Mouse (Mus musculus): ENCODE results near the gene Med25.

The Med25 gene

GRCm38 (mm10) chr7:44847772-44848171, 44.7 kb downstream of the Med25 start:
- no peak for DNase-seq (ENCODE audit: low read depth)

DNA sequence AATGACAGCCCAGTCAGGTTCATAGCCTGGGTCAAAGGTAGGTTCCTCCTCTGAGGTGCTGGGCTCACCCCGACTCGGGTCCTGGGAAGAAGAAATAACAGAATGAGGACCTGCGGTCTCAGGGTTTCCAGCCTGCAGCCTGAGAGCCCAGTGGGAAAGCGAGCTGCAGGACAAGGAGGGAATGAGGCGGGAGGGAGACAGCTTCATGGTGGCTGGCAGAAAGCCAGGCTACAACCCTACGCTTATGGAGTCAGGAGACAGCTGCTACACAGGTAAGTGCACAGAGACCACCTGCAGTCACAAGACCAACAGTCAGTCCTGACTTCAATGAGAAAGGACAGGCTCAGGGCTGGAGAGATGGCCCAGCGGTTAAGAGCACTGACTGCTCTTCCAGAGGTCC, 45.7 kb downstream of the Med25 start:
- DNase-seq (ENCODE audit: low read depth), result no peak

DNA sequence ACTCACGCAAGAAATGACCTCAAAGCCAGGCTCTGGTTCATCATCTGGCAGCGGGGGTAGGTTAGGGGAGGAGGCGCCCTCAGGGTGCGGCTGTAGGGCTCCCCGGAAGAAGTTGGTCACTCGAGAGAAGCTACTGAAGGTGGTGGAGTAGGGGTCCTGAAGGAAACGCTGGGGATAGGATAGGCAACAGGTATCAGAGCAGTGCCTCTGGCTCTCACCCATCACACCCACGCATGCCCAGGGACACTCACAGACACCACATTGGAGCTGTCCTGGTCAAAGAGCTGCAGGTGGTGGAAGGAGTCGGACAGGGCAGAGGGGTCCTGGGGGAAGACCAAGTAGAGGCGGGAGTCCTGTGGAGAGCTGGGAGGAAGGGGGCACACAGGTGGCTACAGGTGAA, 47.5 kb downstream of the Med25 start:
- no peak for DNase-seq (ENCODE audit: low read depth)

DNA sequence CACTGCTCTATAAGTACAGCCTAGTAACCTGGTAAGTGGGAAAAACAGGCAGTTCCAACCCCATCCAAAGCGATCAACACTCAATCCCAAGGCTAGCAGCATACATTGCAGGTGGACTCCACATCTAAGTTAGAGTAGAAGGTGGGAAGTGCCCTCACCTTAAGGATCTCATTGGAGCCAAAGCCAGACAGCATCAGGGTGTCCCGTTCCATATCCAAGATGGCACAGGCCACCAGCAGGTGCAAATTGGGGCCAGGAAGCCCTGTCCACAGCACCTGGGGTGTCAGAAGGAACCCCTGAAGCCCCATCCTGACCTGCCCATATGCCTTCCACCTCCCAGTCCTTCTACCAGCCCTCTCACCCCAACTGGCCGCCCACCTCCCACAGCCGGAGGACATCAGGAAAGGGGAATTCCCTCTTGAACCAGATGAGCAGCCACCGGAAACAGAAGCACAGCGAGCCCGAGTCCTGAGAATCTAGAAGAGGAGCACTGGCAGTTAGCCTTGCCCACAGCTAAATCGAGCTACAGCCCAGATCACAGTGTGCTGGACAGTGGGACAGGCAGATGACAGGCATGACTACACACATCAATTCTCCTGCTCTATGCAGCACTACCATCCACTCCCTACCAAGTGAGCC, 50.6 kb downstream of the Med25 start:
- DNase-seq (ENCODE audit: low read depth), result no peak

DNA sequence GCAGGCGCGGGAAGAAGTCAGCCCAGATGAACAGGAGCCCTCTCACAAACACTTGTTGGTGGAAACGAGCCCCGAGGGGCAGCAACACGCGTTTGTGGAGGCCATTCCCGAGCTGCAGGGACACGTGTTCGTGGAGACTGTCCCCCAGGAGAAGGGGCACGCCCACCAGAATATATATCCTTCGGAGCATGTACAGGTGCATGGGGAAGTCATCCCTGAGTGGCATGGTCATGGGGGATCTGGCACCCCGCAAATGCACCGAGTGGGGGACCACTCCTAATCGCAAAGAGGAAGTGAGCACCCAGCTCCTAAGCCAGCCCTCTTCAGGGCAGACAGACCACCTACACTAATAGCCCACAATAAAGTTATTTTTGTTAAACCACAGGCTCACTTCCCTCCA, 52.1 kb downstream of the Med25 start:
- DNase-seq (ENCODE audit: low read depth), result no peak

- DNase-seq (ENCODE audit: low read depth), result peak; percentile 65
Observed at GRCm38 (mm10) chr7:44839491-44840191, 52.9 kb downstream of the Med25 start.

GRCm38 (mm10) chr7:44839171-44839490, 53.4 kb downstream of the Med25 start:
- no peak for DNase-seq (ENCODE audit: low read depth)

GRCm38 (mm10) chr7:44838073-44838472, 54.4 kb downstream of the Med25 start:
- DNase-seq (ENCODE audit: low read depth), result no peak

- no peak for DNase-seq (ENCODE audit: low read depth)
Observed at GRCm38 (mm10) chr7:44836423-44837053, 56.0 kb downstream of the Med25 start.

DNA sequence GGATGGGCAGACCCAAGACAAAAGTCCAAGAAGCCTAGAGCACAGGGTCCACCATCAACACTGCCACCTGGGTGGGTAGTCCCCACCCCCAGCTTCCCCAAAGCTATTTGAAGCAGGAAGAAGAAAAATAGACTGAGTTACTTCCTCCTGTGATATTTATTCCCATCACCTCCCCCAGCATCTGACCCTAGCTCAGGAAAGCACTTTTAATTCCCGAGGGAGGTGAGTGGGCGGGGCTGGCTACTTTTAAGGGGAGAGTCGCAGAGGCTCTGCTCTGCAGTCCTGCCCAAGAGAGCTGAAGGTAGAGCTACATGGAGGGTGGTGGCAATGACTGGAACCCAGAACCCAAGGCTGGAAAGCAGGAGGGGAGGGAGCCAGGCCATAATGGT, 56.5 kb downstream of the Med25 start:
- no peak for DNase-seq (ENCODE audit: low read depth)

- DNase-seq (ENCODE audit: low read depth), result no peak
Observed at GRCm38 (mm10) chr7:44835373-44836015, 57.0 kb downstream of the Med25 start.

- DNase-seq (ENCODE audit: low read depth), result no peak
Observed at GRCm38 (mm10) chr7:44832763-44833162, 59.7 kb downstream of the Med25 start.

DNA sequence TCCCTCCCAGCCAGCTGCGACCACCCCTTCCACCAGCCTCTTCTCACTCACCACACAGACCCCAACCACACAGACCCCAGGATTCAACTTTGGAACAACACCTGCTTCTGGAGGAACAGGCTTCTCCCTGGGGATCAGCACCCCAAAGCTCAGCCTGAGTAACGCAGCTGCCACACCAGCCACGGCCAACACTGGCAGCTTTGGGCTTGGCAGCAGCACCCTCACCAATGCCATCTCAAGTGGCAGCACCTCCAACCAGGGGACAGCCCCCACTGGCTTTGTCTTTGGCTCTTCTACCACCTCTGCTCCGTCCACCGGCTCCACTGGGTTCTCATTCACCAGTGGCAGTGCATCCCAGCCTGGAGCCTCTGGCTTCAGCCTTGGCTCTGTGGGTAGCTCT, 63.8 kb downstream of the Med25 start:
- no peak for DNase-seq (ENCODE audit: low read depth)

DNA sequence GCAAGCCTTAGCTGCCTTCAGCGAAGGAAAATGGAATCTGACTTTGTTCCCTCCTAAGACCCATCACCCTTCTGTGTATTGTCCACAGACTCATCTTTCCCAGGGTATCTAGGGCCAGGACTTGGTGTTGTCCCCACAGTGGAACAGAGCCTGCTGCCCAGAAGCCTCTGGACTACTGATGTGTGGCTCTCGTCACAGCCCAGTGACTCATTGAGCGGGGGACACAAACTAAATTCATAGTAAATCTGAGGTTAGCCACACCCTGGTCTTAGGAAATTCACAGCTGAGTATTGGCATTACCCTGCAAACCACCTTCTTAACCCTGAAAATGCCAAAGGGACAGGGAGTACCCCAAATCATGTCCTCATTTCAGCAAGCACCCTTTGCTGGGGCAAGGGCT, 65.7 kb downstream of the Med25 start:
- no peak for DNase-seq (ENCODE audit: low read depth)
